Mouse (Mus musculus): ENCODE data around the gene Havcr1.

- no peak for TF ChIP-seq CTCF (conservative IDR thresholded peaks at IDR 0.05 in 1 of 2, IDR thresholded peaks at IDR 0.05 in 1 of 2; ENCODE audit: low read depth in 2 of 2, low read length in 2 of 2)
- no peak for TF ChIP-seq ZMIZ1 (IDR thresholded peaks at IDR 0.05; ENCODE audit: low read depth, low read length)
- TF ChIP-seq USF1 (IDR thresholded peaks at IDR 0.05; ENCODE audit: low read depth, low read length) = no peak
- TF ChIP-seq EP300 (IDR thresholded peaks at IDR 0.05; ENCODE audit: low read length) = peak; percentile 92
- no peak for TF ChIP-seq SIN3A (IDR thresholded peaks at IDR 0.05; ENCODE audit: low read length)
- no peak for TF ChIP-seq KAT2A (IDR thresholded peaks at IDR 0.05; ENCODE audit: insufficient replicate concordance, low read length)
- 0 out of 2 replicates have a peak, but pooled peaks have one; percentile 22 for TF ChIP-seq MYC (IDR thresholded peaks at IDR 0.05; ENCODE audit: low read depth, low read length)
- TF ChIP-seq ELF1 (IDR thresholded peaks at IDR 0.05; ENCODE audit: low read depth, low read length) = no peak
- TF ChIP-seq POLR2AphosphoS2 (IDR thresholded peaks at IDR 0.05; ENCODE audit: low read depth, low read length) = no peak
- peak; percentile 99 for TF ChIP-seq ZNF384 (IDR thresholded peaks at IDR 0.05; ENCODE audit: low read depth, low read length)
- TF ChIP-seq POLR2A (IDR thresholded peaks at IDR 0.05; ENCODE audit: low read depth, low read length) = no peak
- no peak for TF ChIP-seq USF2 (conservative IDR thresholded peaks at IDR 0.05; ENCODE audit: low read depth, low read length)
- TF ChIP-seq NELFE (IDR thresholded peaks at IDR 0.05; ENCODE audit: low read depth, low read length) = no peak
Measured at GRCm38 (mm10) chr11:46747996-46748395, 13.1 kb downstream of the Havcr1 start.
